Mouse (Mus musculus): ENCODE measurements around the gene Map6.

- no peak for TF ChIP-seq CTCF (IDR thresholded peaks at IDR 0.05; ENCODE audit: control insufficient read depth, insufficient read depth, insufficient replicate concordance, low read depth, low read length)
- TF ChIP-seq POLR2A (IDR thresholded peaks at IDR 0.05; ENCODE audit: control insufficient read depth, low read depth, low read length), result no peak
Observed at GRCm38 (mm10) chr7:99352526-99353400, 85.5 kb downstream of the Map6 start, which contains the start of gene Serpinh1.

All from testis, adult 2 months (tissue).